ENCODE assay signal across 8 mouse cellular contexts in genomic region chr13:21179367-21179723, GRCm38 (mm10). TPM values are rescaled to one million over a fixed set of nuclear protein-coding genes. Genes with fewer than 3 reads are reported as not detected.
DNase-seq lines count a peak whose midpoint lies in the region; ATAC-seq and TF ChIP-seq lines count a peak whose summit lies in the region.

Gene Trim27, plus strand, starts transcription at chr13:21179445.

- under 1% methylated on average over 15 of the region's 15 CpGs for WGBS in heart, embryonic 15.5 days
- under 1% methylated on average over 15 of the region's 15 CpGs for WGBS in midbrain, postnatal 0 days

- no peak for TF ChIP-seq CTCF in CH12.LX (conservative IDR thresholded peaks at IDR 0.05 in 1 of 2, IDR thresholded peaks at IDR 0.05 in 1 of 2; ENCODE audit: low read depth in 2 of 2, low read length in 2 of 2)
- TF ChIP-seq CTCF in embryonic fibroblast, embryonic 13.5 days (IDR thresholded peaks at IDR 0.05; ENCODE audit: borderline replicate concordance, insufficient read depth, low read length) = no peak
- no peak for TF ChIP-seq CTCF in midbrain, postnatal 0 days (IDR thresholded peaks at IDR 0.05)

- dilution Hi-C loops in CH12.LX (cut with MboI; ENCODE audit: extremely low pct_ligation_motif_present, extremely low pct_unique_long_range_greater_than_20kb, low sequenced_read_pairs) = no loop called here

- peak within 1 kb of the TSS; percentile 81 for H3K9ac ChIP-seq in CH12.LX (ENCODE audit: insufficient read depth, low read depth)
- H3K9ac ChIP-seq in heart, embryonic 15.5 days = peak within 1 kb of the TSS; percentile 92
- peak within 1 kb of the TSS; percentile 81 for H3K9ac ChIP-seq in midbrain, postnatal 0 days (replicated peaks; ENCODE audit: low read length, poor library complexity, severe bottlenecking)

- no peak for TF ChIP-seq POLR2A in CH12.LX (IDR thresholded peaks at IDR 0.05; ENCODE audit: low read depth, low read length)
- no peak; the same call in 1 of the 2 replicates for TF ChIP-seq POLR2A in embryonic fibroblast, embryonic 13.5 days (IDR thresholded peaks at IDR 0.05; ENCODE audit: low read depth, low read length)

- H3K36me3 ChIP-seq in CH12.LX (replicated peaks in 1 of 2; ENCODE audit: control insufficient read depth in 1 of 2, insufficient read depth in 1 of 2, low read length in 1 of 2) = peaks cover 15 to 27% of the 10 kb centered on the region in 2 experiments
- H3K36me3 ChIP-seq in heart, embryonic 15.5 days = peaks cover 22% of the 10 kb centered on the region
- peaks cover 5% of the 10 kb centered on the region; the same call in 1 of the 2 replicates for H3K36me3 ChIP-seq in midbrain, postnatal 0 days (ENCODE audit: insufficient read depth, low read length)

- DNase-seq in frontal cortex, postnatal 36 days (ENCODE audit: low spot score in 2 of 2) = no peak
- DNase-seq in CH12.LX (ENCODE audit: extremely low read depth) = no peak
- no peak for DNase-seq in left cerebral cortex, postnatal 10 days (ENCODE audit: extremely low spot score in 1 of 2, low spot score in 2 of 2)
- no peak for DNase-seq in midbrain, postnatal 0 days (ENCODE audit: low spot score)
- DNase-seq in embryo, embryonic 11 days = no peak

- intact Hi-C loops in left cerebral cortex, postnatal 10 days (cut with DNase I) = no loop called here

- peaks cover 3% of the 10 kb centered on the region for H3K27me3 ChIP-seq in CH12.LX (replicated peaks)
- no peaks in the 10 kb centered on the region for H3K27me3 ChIP-seq in heart, embryonic 15.5 days
- H3K27me3 ChIP-seq in midbrain, postnatal 0 days (ENCODE audit: insufficient read depth, low read length) = no peaks in the 10 kb centered on the region

- no peaks in the 10 kb centered on the region for H3K9me3 ChIP-seq in CH12.LX (replicated peaks; ENCODE audit: low read length)
- H3K9me3 ChIP-seq in heart, embryonic 15.5 days (replicated peaks) = no peaks in the 10 kb centered on the region
- no peaks in the 10 kb centered on the region for H3K9me3 ChIP-seq in midbrain, postnatal 0 days (ENCODE audit: low read length)

- peak within 1 kb of the TSS; percentile 98 for H3K4me2 ChIP-seq in CH12.LX (ENCODE audit: insufficient read depth, low read depth, poor library complexity, severe bottlenecking)
- peak within 1 kb of the TSS; percentile 88 for H3K4me2 ChIP-seq in heart, embryonic 15.5 days
- peak within 1 kb of the TSS; percentile 84 for H3K4me2 ChIP-seq in midbrain, postnatal 0 days (ENCODE audit: low read depth, low read length, poor library complexity, severe bottlenecking)

- peak within 1 kb of the TSS; percentile 89 for H3K27ac ChIP-seq in CH12.LX (ENCODE audit: insufficient read depth, low read depth)
- peak within 1 kb of the TSS; percentile 87 for H3K27ac ChIP-seq in embryonic fibroblast, embryonic 13.5 days (ENCODE audit: insufficient read depth, low read length)
- peak within 1 kb of the TSS; percentile 97 for H3K27ac ChIP-seq in heart, embryonic 15.5 days
- H3K27ac ChIP-seq in midbrain, postnatal 0 days (ENCODE audit: low read depth, low read length) = peak within 1 kb of the TSS; percentile 92

- H3K4me1 ChIP-seq in CH12.LX (ENCODE audit: control insufficient read depth in 1 of 2, insufficient read depth in 2 of 2) = peaks cover 6 to 47% of the 10 kb centered on the region in 2 experiments
- H3K4me1 ChIP-seq in embryonic fibroblast, embryonic 13.5 days (ENCODE audit: control insufficient read depth, insufficient read depth, low read length) = 0 out of 2 replicates have a peak, but pooled peaks cover 3% of the 10 kb centered on the region
- peaks cover 28% of the 10 kb centered on the region for H3K4me1 ChIP-seq in heart, embryonic 15.5 days (replicated peaks)
- peaks cover 7% of the 10 kb centered on the region for H3K4me1 ChIP-seq in midbrain, postnatal 0 days (ENCODE audit: insufficient read depth, low read length)

- H3K79me2 ChIP-seq in CH12.LX (replicated peaks; ENCODE audit: control insufficient read depth, extremely low read depth, insufficient read depth, poor library complexity, severe bottlenecking) = peaks cover 37% of the 10 kb centered on the region

- peak; percentile 69 for ATAC-seq in frontal cortex, adult (ENCODE audit: low TSS enrichment)
- ATAC-seq in heart, embryonic 15.5 days (replicated peaks; ENCODE audit: insufficient number of reproducible peaks, insufficient read depth, low FRiP score, low read depth) = no peak; the same call in 1 of the 2 replicates
- peak; percentile 29 for ATAC-seq in midbrain, postnatal 0 days (ENCODE audit: low FRiP score)

- peak within 1 kb of the TSS; percentile 86 to 100 (median 99) for H3K4me3 ChIP-seq in CH12.LX (replicated peaks in 1 of 3; ENCODE audit: low read depth in 2 of 3, low read length in 2 of 3, poor library complexity in 1 of 3)
- H3K4me3 ChIP-seq in embryonic fibroblast, embryonic 13.5 days (ENCODE audit: insufficient read depth, low read length) = peak within 1 kb of the TSS; percentile 86
- peak within 1 kb of the TSS; percentile 86 for H3K4me3 ChIP-seq in heart, embryonic 15.5 days
- peak within 1 kb of the TSS; percentile 99 for H3K4me3 ChIP-seq in midbrain, postnatal 0 days (ENCODE audit: low read depth, low read length)

- in situ Hi-C loops in CH12.LX (cut with MboI; ENCODE audit: low pct_ligation_motif_present, low pct_unique_long_range_greater_than_20kb, low sequenced_read_pairs) = loop anchor here (5.0 to 10.0 kb wide), 2 partner anchors 43 to 845 kb away; no protein-coding TSS in a partner anchor

- TF ChIP-seq EP300 in CH12.LX (IDR thresholded peaks at IDR 0.05; ENCODE audit: low read length) = no peak

- no peak for TF ChIP-seq RAD21 in CH12.LX (IDR thresholded peaks at IDR 0.05; ENCODE audit: low read depth, low read length)

TF ChIP-seq in CH12.LX, 34 proteins besides CTCF, POLR2A, EP300 and RAD21:
- peak; percentile 75; the same call in 1 of the 2 replicates for TF ChIP-seq MXI1 (IDR thresholded peaks at IDR 0.05; ENCODE audit: low read depth, low read length)
- TF ChIP-seq ZMIZ1 (IDR thresholded peaks at IDR 0.05; ENCODE audit: low read depth, low read length) = no peak
- 0 out of 2 replicates have a peak, but pooled peaks have one; percentile 38 for TF ChIP-seq BHLHE40 (IDR thresholded peaks at IDR 0.05; ENCODE audit: low read depth, low read length)
TF ChIP-seq in CH12.LX: peak in this region for 2.

RNA-seq across cellular contexts. Expression of gene Trim27, which starts in this region (rescaled TPM):
- total RNA-seq in CH12.LX (2012; rRNA removed) (146 and 176 TPM in 2 replicates), CH12.LX (2014; rRNA removed) (134 and 141 TPM in 2 replicates)
- polyA plus RNA-seq in CH12.LX (2012; ENCODE audit: insufficient read length, low read depth) = 185 and 198 TPM in 2 replicates
- 52.0 and 61.4 TPM in 2 replicates for polyA plus RNA-seq in embryonic fibroblast, embryonic 13.5 days (2011; ENCODE audit: insufficient read length, low read depth, missing spikeins)
- 61.4 and 84.7 TPM in 2 replicates for polyA plus RNA-seq in heart, embryonic 15.5 days (2015; fragmentation: Nextera tagmentation; extraction: Ambion mirVana)
- 10 to 100 TPM; 43.1 to 45.0 TPM for total RNA-seq in left cerebral cortex, postnatal 10 days (2021)
- 74.5 and 76.2 TPM in 2 replicates for total RNA-seq in midbrain, postnatal 0 days (2014; rRNA removed)
- polyA plus RNA-seq in midbrain, postnatal 0 days (2015; fragmentation: Nextera tagmentation; extraction: Ambion mirVana) = 64.2 and 65.0 TPM in 2 replicates
